Mouse (Mus musculus): ENCODE results near the gene Fgfr2. TPM values are rescaled to one million over a fixed set of nuclear protein-coding genes. Genes with fewer than 3 reads are reported as not detected.

Fgfr2 gene
- polyA plus RNA-seq, 1 experiment from 2014 or later, result 93.4 TPM

- Histone ChIP-seq H3K9me3 (replicated peaks; ENCODE audit: control insufficient read depth, low read length) (no peaks in the 10 kb centered on the region), H3K27me3 (ENCODE audit: control insufficient read depth, insufficient read depth, low read length) (no peaks in the 10 kb centered on the region), H3K36me3 (ENCODE audit: control insufficient read depth, insufficient read depth, low read length) (no peaks in the 10 kb centered on the region; the same call in 1 of the 2 replicates), H3K27ac (ENCODE audit: low read length) (peak overlapping the region; percentile 52), H3K4me3 (replicated peaks; ENCODE audit: low read length) (no peak overlapping the region), H3K4me2 (ENCODE audit: low read depth, low read length) (no peak overlapping the region), H3K4me1 (ENCODE audit: control insufficient read depth, insufficient read depth, low read length) (peaks cover 23% of the 10 kb centered on the region; the same call in 1 of the 2 replicates), H3K9ac (ENCODE audit: low read length) (no peak overlapping the region)
- 61% methylated on average over 12 of the region's 12 CpGs for WGBS
- ATAC-seq (ENCODE audit: insufficient read depth, low FRiP score), result no peak
Observed at GRCm38 (mm10) chr7:132768498-132769344, 354.4 kb downstream of the Fgfr2 start.

- H3K36me3 ChIP-seq (ENCODE audit: control insufficient read depth, insufficient read depth, low read length), result no peaks in the 10 kb centered on the region; the same call in 1 of the 2 replicates
- 80% methylated on average over 4 of the region's 4 CpGs for WGBS
- no peaks in the 10 kb centered on the region for H3K9me3 ChIP-seq (replicated peaks; ENCODE audit: control insufficient read depth, low read length)
- H3K4me3 ChIP-seq (replicated peaks; ENCODE audit: low read length), result no peak overlapping the region
- H3K27me3 ChIP-seq (ENCODE audit: control insufficient read depth, insufficient read depth, low read length), result no peaks in the 10 kb centered on the region
- ATAC-seq (ENCODE audit: insufficient read depth, low FRiP score), result no peak
- no peak overlapping the region for H3K9ac ChIP-seq (ENCODE audit: low read length)
- H3K4me2 ChIP-seq (ENCODE audit: low read depth, low read length), result no peak overlapping the region
- no peak overlapping the region for H3K27ac ChIP-seq (ENCODE audit: low read length)
- H3K4me1 ChIP-seq (ENCODE audit: control insufficient read depth, insufficient read depth, low read length), result peaks cover 23% of the 10 kb centered on the region; the same call in 1 of the 2 replicates
Observed at GRCm38 (mm10) chr7:132767999-132768370, 355.2 kb downstream of the Fgfr2 start.

- H3K4me1 ChIP-seq (ENCODE audit: control insufficient read depth, insufficient read depth, low read length), result peaks cover 23% of the 10 kb centered on the region; the same call in 1 of the 2 replicates
- no peaks in the 10 kb centered on the region; the same call in 1 of the 2 replicates for H3K36me3 ChIP-seq (ENCODE audit: control insufficient read depth, insufficient read depth, low read length)
- H3K9me3 ChIP-seq (replicated peaks; ENCODE audit: control insufficient read depth, low read length), result no peaks in the 10 kb centered on the region
- H3K9ac ChIP-seq (ENCODE audit: low read length), result no peak overlapping the region
- no peak overlapping the region for H3K4me3 ChIP-seq (replicated peaks; ENCODE audit: low read length)
- H3K27ac ChIP-seq (ENCODE audit: low read length), result no peak overlapping the region
- no peaks in the 10 kb centered on the region for H3K27me3 ChIP-seq (ENCODE audit: control insufficient read depth, insufficient read depth, low read length)
- WGBS, result 74% methylated on average over 12 of the region's 12 CpGs
- no peak for ATAC-seq (ENCODE audit: insufficient read depth, low FRiP score)
- no peak overlapping the region for H3K4me2 ChIP-seq (ENCODE audit: low read depth, low read length)
Observed at GRCm38 (mm10) chr7:132767233-132767998, 355.7 kb downstream of the Fgfr2 start.

- WGBS, result 64% methylated on average over 11 of the region's 11 CpGs
- peak; percentile 51; the same call in 1 of the 2 replicates for ATAC-seq (ENCODE audit: insufficient read depth, low FRiP score)
- H3K4me2 ChIP-seq (ENCODE audit: low read depth, low read length), result no peak overlapping the region
- peaks cover 23% of the 10 kb centered on the region; the same call in 1 of the 2 replicates for H3K4me1 ChIP-seq (ENCODE audit: control insufficient read depth, insufficient read depth, low read length)
- no peak overlapping the region for H3K4me3 ChIP-seq (replicated peaks; ENCODE audit: low read length)
- no peaks in the 10 kb centered on the region for H3K27me3 ChIP-seq (ENCODE audit: control insufficient read depth, insufficient read depth, low read length)
- H3K27ac ChIP-seq (ENCODE audit: low read length), result peak overlapping the region; percentile 31
- H3K36me3 ChIP-seq (ENCODE audit: control insufficient read depth, insufficient read depth, low read length), result no peaks in the 10 kb centered on the region; the same call in 1 of the 2 replicates
- no peak overlapping the region for H3K9ac ChIP-seq (ENCODE audit: low read length)
- H3K9me3 ChIP-seq (replicated peaks; ENCODE audit: control insufficient read depth, low read length), result no peaks in the 10 kb centered on the region
Observed at GRCm38 (mm10) chr7:132766235-132766871, 356.8 kb downstream of the Fgfr2 start.

GRCm38 (mm10) chr7:132765629-132766186 lies 357.4 kb downstream of the Fgfr2 start:
- WGBS, result 72% methylated on average over 3 of the region's 3 CpGs
- no peak overlapping the region for H3K9ac ChIP-seq (ENCODE audit: low read length)
- no peak for ATAC-seq (ENCODE audit: insufficient read depth, low FRiP score)
- no peaks in the 10 kb centered on the region for H3K9me3 ChIP-seq (replicated peaks; ENCODE audit: control insufficient read depth, low read length)
- no peak overlapping the region for H3K4me3 ChIP-seq (replicated peaks; ENCODE audit: low read length)
- no peaks in the 10 kb centered on the region for H3K36me3 ChIP-seq (ENCODE audit: control insufficient read depth, insufficient read depth, low read length)
- no peak overlapping the region for H3K4me2 ChIP-seq (ENCODE audit: low read depth, low read length)
- 0 out of 2 replicates have a peak overlapping the region, but pooled peaks have one; percentile 31 for H3K27ac ChIP-seq (ENCODE audit: low read length)
- H3K27me3 ChIP-seq (ENCODE audit: control insufficient read depth, insufficient read depth, low read length), result no peaks in the 10 kb centered on the region
- peaks cover 23% of the 10 kb centered on the region; the same call in 1 of the 2 replicates for H3K4me1 ChIP-seq (ENCODE audit: control insufficient read depth, insufficient read depth, low read length)

DNA sequence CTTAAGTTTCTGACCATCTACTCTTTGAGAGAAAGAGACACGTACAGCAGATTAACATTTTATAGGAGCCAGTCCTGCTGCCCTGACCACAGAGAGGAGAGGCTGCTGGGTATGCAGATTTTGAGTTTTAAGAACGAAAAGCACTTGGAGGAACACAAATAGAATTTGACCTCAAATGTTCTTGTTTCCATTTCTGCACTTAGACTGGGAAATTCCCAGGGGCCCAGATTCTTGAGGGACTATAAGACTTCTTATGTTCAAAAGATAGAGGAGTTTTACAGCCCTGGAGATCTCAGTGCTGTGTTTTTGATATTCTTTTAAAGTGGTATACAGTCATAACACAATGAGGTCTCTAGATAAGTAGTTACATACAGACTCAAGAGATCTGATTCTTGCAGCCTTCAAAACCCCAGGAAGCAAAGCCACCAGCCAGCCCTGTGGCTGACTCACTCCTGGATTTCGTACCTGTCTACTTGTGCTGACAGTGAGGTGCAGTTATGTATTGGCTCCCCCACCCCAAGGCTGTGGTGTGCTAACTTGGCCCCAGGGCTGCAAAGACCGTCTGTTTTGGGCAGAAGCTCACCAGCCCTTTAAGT lies 358.2 kb downstream of the Fgfr2 start:
- Histone ChIP-seq H3K4me2 (ENCODE audit: low read depth, low read length) (no peak overlapping the region), H3K9me3 (replicated peaks; ENCODE audit: control insufficient read depth, low read length) (no peaks in the 10 kb centered on the region), H3K27ac (ENCODE audit: low read length) (no peak overlapping the region), H3K4me1 (ENCODE audit: control insufficient read depth, insufficient read depth, low read length) (peaks cover 23% of the 10 kb centered on the region; the same call in 1 of the 2 replicates), H3K27me3 (ENCODE audit: control insufficient read depth, insufficient read depth, low read length) (no peaks in the 10 kb centered on the region), H3K9ac (ENCODE audit: low read length) (no peak overlapping the region), H3K4me3 (replicated peaks; ENCODE audit: low read length) (no peak overlapping the region), H3K36me3 (ENCODE audit: control insufficient read depth, insufficient read depth, low read length) (no peaks in the 10 kb centered on the region)
- ATAC-seq (ENCODE audit: insufficient read depth, low FRiP score), result no peak
- 79% methylated on average over 4 of the region's 4 CpGs for WGBS

GRCm38 (mm10) chr7:132764314-132764713 lies 358.8 kb downstream of the Fgfr2 start:
- Histone ChIP-seq H3K27ac (ENCODE audit: low read length) (no peak overlapping the region), H3K4me1 (ENCODE audit: control insufficient read depth, insufficient read depth, low read length) (peaks cover 19% of the 10 kb centered on the region; the same call in 1 of the 2 replicates), H3K27me3 (ENCODE audit: control insufficient read depth, insufficient read depth, low read length) (no peaks in the 10 kb centered on the region), H3K9ac (ENCODE audit: low read length) (no peak overlapping the region), H3K4me3 (replicated peaks; ENCODE audit: low read length) (no peak overlapping the region), H3K9me3 (replicated peaks; ENCODE audit: control insufficient read depth, low read length) (no peaks in the 10 kb centered on the region), H3K36me3 (ENCODE audit: control insufficient read depth, insufficient read depth, low read length) (no peaks in the 10 kb centered on the region; the same call in 1 of the 2 replicates), H3K4me2 (ENCODE audit: low read depth, low read length) (no peak overlapping the region)
- ATAC-seq (ENCODE audit: insufficient read depth, low FRiP score), result no peak
- WGBS, result 91% methylated on average over 4 of the region's 4 CpGs

DNA sequence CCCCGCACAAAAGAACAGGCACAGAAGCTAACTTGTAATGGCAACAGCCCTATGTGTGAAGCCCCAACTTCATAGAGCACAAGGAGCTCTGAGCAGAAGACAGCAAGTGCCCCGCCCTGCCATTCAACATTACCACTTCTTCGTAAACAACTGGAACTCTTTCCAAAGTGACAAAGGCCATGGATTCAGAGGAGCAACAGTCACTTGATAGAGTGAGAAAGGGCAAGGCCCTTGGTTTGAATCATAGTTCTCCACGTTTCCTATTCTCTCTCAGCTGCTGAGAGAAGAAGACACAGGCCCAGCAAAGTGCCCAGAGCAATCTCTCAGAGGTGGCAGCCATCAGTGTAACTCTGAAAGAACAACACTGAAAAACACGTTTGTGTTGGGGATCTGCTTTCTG lies 359.2 kb downstream of the Fgfr2 start:
- H3K4me2 ChIP-seq (ENCODE audit: low read depth, low read length), result no peak overlapping the region
- H3K27ac ChIP-seq (ENCODE audit: low read length), result no peak overlapping the region
- ATAC-seq (ENCODE audit: insufficient read depth, low FRiP score), result no peak
- H3K9me3 ChIP-seq (replicated peaks; ENCODE audit: control insufficient read depth, low read length), result no peaks in the 10 kb centered on the region
- peaks cover 15% of the 10 kb centered on the region; the same call in 1 of the 2 replicates for H3K4me1 ChIP-seq (ENCODE audit: control insufficient read depth, insufficient read depth, low read length)
- 83% methylated on average over 5 of the region's 5 CpGs for WGBS
- H3K36me3 ChIP-seq (ENCODE audit: control insufficient read depth, insufficient read depth, low read length), result no peaks in the 10 kb centered on the region; the same call in 1 of the 2 replicates
- H3K4me3 ChIP-seq (replicated peaks; ENCODE audit: low read length), result no peak overlapping the region
- no peaks in the 10 kb centered on the region for H3K27me3 ChIP-seq (ENCODE audit: control insufficient read depth, insufficient read depth, low read length)
- no peak overlapping the region for H3K9ac ChIP-seq (ENCODE audit: low read length)

Data from stomach, embryonic 16.5 days (tissue).